Mouse (Mus musculus) small intestine, adult 2 months (tissue): ENCODE data around the gene Hmgb1.

Source experiments
- CTCF ChIP-seq: fragments of 200-500 bp; IDR thresholded peaks from 2 replicates; pipeline ENCODE4 v1.5.1; 2012; ENCODE audit warnings: low read depth, mild to moderate bottlenecking, control low read depth, inconsistent platforms, low read length, moderate library complexity, mixed read lengths; ENCODE audit not compliant: insufficient replicate concordance, insufficient read length; ENCODE audit errors: extremely low read depth
- POLR2A ChIP-seq: fragments of 200-500 bp; IDR thresholded peaks from 2 replicates; pipeline ENCODE4 v1.6.1; 2012; ENCODE audit warnings: low read depth, mild to moderate bottlenecking, control low read depth, inconsistent platforms, low read length, moderate library complexity

DNA sequence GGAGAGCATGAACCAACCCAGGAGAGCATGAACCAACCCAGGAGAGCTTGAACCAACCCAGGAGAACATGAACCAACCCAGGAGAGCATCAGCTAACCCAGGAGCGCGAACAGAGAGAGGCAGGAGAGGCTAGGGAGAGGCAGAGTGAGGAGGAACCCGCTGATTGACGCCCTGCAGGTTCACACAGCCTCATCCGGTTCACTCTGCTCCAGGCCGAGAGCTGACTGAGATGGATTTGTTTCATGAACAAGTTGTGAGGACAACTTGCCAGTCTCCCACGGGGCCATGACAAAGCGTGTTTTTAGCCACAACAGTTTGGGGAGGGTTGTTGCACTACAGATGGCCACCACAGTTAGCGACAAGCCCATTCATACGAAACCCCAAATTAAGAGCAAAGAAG lies 12.0 kb downstream of the Hmgb1 start:
- TF ChIP-seq POLR2A (no peak), CTCF (no peak)
